In the genomic region with DNA sequence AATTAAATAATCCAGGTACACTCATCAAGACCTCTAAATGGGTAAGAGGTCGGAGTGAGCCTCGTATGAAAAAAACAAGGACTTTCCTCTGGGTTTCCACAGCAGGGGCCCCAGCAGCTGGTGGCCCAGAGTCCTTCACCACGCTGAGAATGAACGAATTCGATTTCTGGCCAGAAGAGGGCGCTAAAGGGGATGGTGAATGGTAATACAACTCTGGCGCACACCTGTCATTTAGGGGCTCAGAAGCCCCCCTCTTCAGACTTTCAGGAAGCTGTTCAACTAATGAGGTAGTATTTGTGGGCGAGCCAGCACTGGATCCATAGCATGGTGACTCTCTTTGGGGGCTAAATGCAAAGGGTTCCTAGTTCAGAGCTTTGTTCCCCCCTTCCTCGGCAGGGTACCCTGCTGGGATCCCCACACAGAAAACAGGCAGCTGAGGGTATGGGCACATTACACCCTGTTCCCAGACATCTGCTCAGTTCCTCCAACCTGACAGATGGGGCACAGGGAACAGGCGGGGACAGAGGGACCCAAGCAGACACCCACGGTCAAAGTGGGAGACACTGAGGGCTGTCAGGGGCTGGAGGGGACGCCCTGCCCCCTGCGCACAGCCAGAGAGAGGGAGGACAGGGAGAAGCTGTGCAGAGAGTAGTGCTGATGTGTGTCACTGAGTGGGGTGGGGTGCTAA, we compare ENCODE assay signal across 11 mouse cellular contexts. TPM values are rescaled to one million over a fixed set of nuclear protein-coding genes. Genes with fewer than 3 reads are reported as not detected.
A peak's percentile ranks its signal among the peaks of the same experiment; 100 is the strongest.
DNase-seq lines count a peak whose midpoint lies in the region; ATAC-seq lines count a peak whose summit lies in the region.
"Had no signal": no experiment of that assay in that cellular context is flagged by ENCODE, and none has a peak within 500 bp of the region (broad histone marks: within the 10 kb centered on the region; RNA-seq: fewer than 3 reads in every experiment).

No protein-coding gene starts in this region.

- H3K4me1 ChIP-seq in forebrain, embryonic 10.5 days, result peaks cover 52% of the 10 kb centered on the region
- peaks cover 37% of the 10 kb centered on the region for H3K4me1 ChIP-seq in forebrain, embryonic 15.5 days

- peaks cover 43% of the 10 kb centered on the region for H3K27me3 ChIP-seq in forebrain, embryonic 10.5 days (ENCODE audit: poor library complexity, severe bottlenecking)
- H3K27me3 ChIP-seq in forebrain, embryonic 15.5 days, result 0 out of 2 replicates have a peak, but pooled peaks cover 4% of the 10 kb centered on the region
- H3K27me3 ChIP-seq: Patski had no signal

- no peak overlapping the region for H3K4me2 ChIP-seq in forebrain, embryonic 15.5 days (replicated peaks)
- H3K4me2 ChIP-seq: heart, embryonic 13.5 days had no signal

- H3K36me3 ChIP-seq in forebrain, embryonic 10.5 days (replicated peaks), result peaks cover 64% of the 10 kb centered on the region
- peaks cover 46% of the 10 kb centered on the region for H3K36me3 ChIP-seq in forebrain, embryonic 15.5 days

- H3K27ac ChIP-seq in forebrain, embryonic 10.5 days, result 0 out of 2 replicates have a peak overlapping the region, but pooled peaks have one; percentile 5
- no peak overlapping the region; the same call in 1 of the 2 replicates for H3K27ac ChIP-seq in forebrain, embryonic 15.5 days (replicated peaks)
- H3K27ac ChIP-seq: heart, embryonic 13.5 days had no signal

- no peak overlapping the region for H3K4me3 ChIP-seq in forebrain, embryonic 10.5 days
- no peak overlapping the region for H3K4me3 ChIP-seq in forebrain, embryonic 15.5 days
- H3K4me3 ChIP-seq: heart, embryonic 13.5 days; myocyte had no signal

- no peak overlapping the region for H3K9ac ChIP-seq in forebrain, embryonic 15.5 days (replicated peaks)
- H3K9ac ChIP-seq: heart, embryonic 13.5 days had no signal

- WGBS in forebrain, embryonic 10.5 days, result 42% methylated on average over 13 of the region's 13 CpGs
- WGBS in forebrain, embryonic 15.5 days, result 32% methylated on average over 13 of the region's 13 CpGs

- ATAC-seq in forebrain, embryonic 15.5 days (replicated peaks), result no peak
- ATAC-seq: Patski had no signal

- no peaks in the 10 kb centered on the region for H3K9me3 ChIP-seq in forebrain, embryonic 10.5 days
- H3K9me3 ChIP-seq in forebrain, embryonic 15.5 days, result no peaks in the 10 kb centered on the region
- H3K9me3 ChIP-seq: heart, embryonic 13.5 days had no signal

- peak; percentile 55 for DNase-seq in forebrain, embryonic 10.5 days (ENCODE audit: extremely low spot score, low spot score)
- peak; percentile 55 for DNase-seq in urinary bladder, postnatal 14 days (ENCODE audit: low spot score)
- DNase-seq in urinary bladder, postnatal 4 days (ENCODE audit: low spot score in 2 of 2), result no peak
- peak; percentile 40 for DNase-seq in embryo, embryonic 9.5 days (ENCODE audit: extremely low spot score)
- DNase-seq in kidney, postnatal 14 days, result peak; percentile 54
- DNase-seq in lung, postnatal 14 days, result peak; percentile 75
- peak; percentile 55 to 85 for DNase-seq in spleen, postnatal 4 days (ENCODE audit: low spot score in 2 of 2)

RNA-seq across cellular contexts. Expression of a gene that starts 7.6 kb away (rescaled TPM):
- 36.6 and 36.9 TPM in 2 replicates for polyA plus RNA-seq in forebrain, embryonic 10.5 days (2016; fragmentation: Nextera tagmentation; extraction: Ambion mirVana)
- 95.0 and 102 TPM in 2 replicates for polyA plus RNA-seq in forebrain, embryonic 15.5 days (2015; fragmentation: Nextera tagmentation; extraction: Ambion mirVana)

RNA-seq across cellular contexts. Expression of a gene that starts 7.7 kb away (rescaled TPM):
- 20.9 and 23.7 TPM in 2 replicates for polyA plus RNA-seq in forebrain, embryonic 10.5 days (2016; fragmentation: Nextera tagmentation; extraction: Ambion mirVana)
- polyA plus RNA-seq in forebrain, embryonic 15.5 days (2015; fragmentation: Nextera tagmentation; extraction: Ambion mirVana), result 32.2 and 35.4 TPM in 2 replicates

RNA-seq across cellular contexts. Expression of a gene that starts 9.6 kb away (rescaled TPM):
- polyA plus RNA-seq in forebrain, embryonic 10.5 days (2016; fragmentation: Nextera tagmentation; extraction: Ambion mirVana), result 0.06 TPM in 1 of 2 replicates, not detected in the other
- polyA plus RNA-seq in forebrain, embryonic 15.5 days (2015; fragmentation: Nextera tagmentation; extraction: Ambion mirVana), result 0.78 and 1.0 TPM in 2 replicates
- polyA plus RNA-seq: heart, embryonic 13.5 days; Patski had no signal

Comparison
In these comparisons a context has a peak if more than half of its experiments do, and no peak if none do; other contexts are left out.
1. DNase-seq: peak in forebrain, embryonic 10.5 days (single experiment), urinary bladder, postnatal 14 days (single experiment), embryo, embryonic 9.5 days (single experiment), kidney, postnatal 14 days (single experiment), lung, postnatal 14 days (single experiment) and spleen, postnatal 4 days (2 of 2); none in urinary bladder, postnatal 4 days (0 of 2).